Mouse (Mus musculus) stomach, postnatal 0 days (tissue): ENCODE measurements around the gene Nrip3.

Experiments used
- CTCF ChIP-seq: IDR thresholded peaks from 2 replicates; pipeline ENCODE4 v1.5.1; 2016; ENCODE audit warnings: antibody characterized with exemption, low read depth, mild to moderate bottlenecking, moderate library complexity
- EP300 ChIP-seq: optimal IDR thresholded peaks from 2 replicates; pipeline ENCODE3; 2016; ENCODE audit warnings: antibody characterized with exemption

DNA sequence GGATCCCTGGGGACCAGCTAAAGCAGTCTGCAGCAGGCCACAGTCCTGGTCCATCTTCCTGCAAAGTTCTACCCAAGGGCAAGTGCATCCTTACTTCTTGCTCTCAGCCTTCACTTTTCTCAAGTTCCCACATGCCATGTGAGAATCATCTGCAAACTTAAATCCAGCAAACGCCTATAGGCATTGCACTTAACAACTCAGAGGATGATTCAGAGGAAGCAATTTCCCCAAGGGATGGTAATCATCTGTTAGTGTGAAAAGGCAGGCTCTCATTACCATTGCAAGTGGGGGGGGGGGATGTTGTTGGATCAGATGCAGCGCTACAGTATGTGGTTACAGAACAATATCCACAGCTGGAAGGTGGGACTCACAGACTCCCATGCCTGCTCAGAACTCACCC lies 12.7 kb upstream of the Nrip3 start:
- no peak for TF ChIP-seq CTCF
- no peak for TF ChIP-seq EP300
